Mouse (Mus musculus) gastrocnemius, adult 2 months (tissue): ENCODE results near the gene Snhg11. TPM values are rescaled to one million over a fixed set of nuclear protein-coding genes. Genes with fewer than 3 reads are reported as not detected.
"Not testable (repeated sequence)": the region's sequence is repeated elsewhere in the genome, so short reads cannot be mapped to it uniquely, and the experiment has no call there.

Experiments used
- DNase-seq: peaks from one replicate; pipeline ENCODE4 v3.0.0; 2022
- H3K27ac ChIP-seq: fragments of 200-600 bp; 2 replicates; pipeline ENCODE4 v1.8.1; 2022; ENCODE audit warnings: mild to moderate bottlenecking
- H3K4me3 ChIP-seq: fragments of 200-600 bp; 2 replicates; pipeline ENCODE4 v1.8.1; 2022; ENCODE audit warnings: mild to moderate bottlenecking, moderate library complexity
- CTCF ChIP-seq: fragments of 200-600 bp; IDR thresholded peaks from 2 replicates; pipeline ENCODE4 v1.8.1; 2022; ENCODE audit warnings: antibody characterized with exemption, mild to moderate bottlenecking, moderate library complexity
- intact Hi-C: fragments of 180-260 bp; cut with DNase I; formaldehyde crosslinking; loops from one replicate; pipeline ENCODE4 v1.15.1; 2025
- total RNA-seq, 2 experiments: library from RNA; stranded (reverse); gene quantifications; 2 replicates each; pipeline ENCODE4 v1.2.3; 2021

Snhg11 gene
- total RNA-seq, 2 experiments from 2014 or later, result 0.17 TPM; not detected in 1

GRCm38 (mm10) chr2:158376123-158376687 lies 767 bp downstream of the Snhg11 start:
- DNase-seq, result no peak
- intact Hi-C loops, result no loop called here
- no peak for TF ChIP-seq CTCF
- Histone ChIP-seq H3K4me3 (no peak overlapping the region), H3K27ac (no peak overlapping the region)

DNA sequence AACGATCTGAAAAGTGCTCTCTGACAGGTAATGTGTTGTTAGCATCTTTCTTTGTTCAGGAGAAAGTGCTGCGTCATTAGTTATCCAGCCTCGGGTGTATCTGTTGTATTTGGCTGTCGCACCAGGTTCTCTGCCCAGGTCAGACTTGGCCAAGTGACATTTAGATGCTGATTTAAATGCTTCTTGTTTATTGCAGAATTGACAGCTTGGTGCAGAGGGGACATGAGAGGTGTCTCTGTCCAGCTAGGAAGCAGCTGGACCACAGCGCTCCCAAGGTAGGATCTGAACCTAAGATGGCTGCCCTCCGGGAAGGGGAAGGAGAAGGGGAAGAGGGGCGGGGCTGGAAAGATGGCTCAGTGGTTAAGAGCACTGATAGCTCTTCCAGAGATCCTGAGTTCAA lies 1.4 kb downstream of the Snhg11 start:
- no peak overlapping the region for H3K4me3 ChIP-seq
- no peak for DNase-seq
- no peak overlapping the region for H3K27ac ChIP-seq
- intact Hi-C loops, result no loop called here
- TF ChIP-seq CTCF, result no peak

DNA sequence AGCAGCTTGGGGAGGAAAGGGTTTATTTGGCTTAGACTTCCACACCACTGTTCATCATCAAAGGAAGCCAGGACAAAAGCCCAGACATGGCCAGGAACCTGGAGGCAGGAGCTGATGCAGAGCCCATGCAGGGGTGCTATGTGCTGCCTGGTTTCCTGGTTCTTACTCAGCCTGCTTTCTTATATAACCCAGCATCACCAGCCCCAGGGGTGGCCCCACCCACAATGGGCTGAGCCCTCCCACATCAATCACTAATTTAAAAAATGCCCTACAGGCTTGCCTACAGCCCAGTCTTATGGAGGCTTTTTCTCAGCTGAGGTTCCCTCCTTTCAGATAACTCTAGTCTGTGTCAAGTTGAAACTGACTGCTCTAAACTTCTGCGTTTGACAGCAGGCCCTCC lies 2.4 kb downstream of the Snhg11 start:
- intact Hi-C loops, result no loop called here
- no peak overlapping the region for H3K4me3 ChIP-seq
- H3K27ac ChIP-seq, result no peak overlapping the region
- DNase-seq, result no peak
- no peak for TF ChIP-seq CTCF

DNA sequence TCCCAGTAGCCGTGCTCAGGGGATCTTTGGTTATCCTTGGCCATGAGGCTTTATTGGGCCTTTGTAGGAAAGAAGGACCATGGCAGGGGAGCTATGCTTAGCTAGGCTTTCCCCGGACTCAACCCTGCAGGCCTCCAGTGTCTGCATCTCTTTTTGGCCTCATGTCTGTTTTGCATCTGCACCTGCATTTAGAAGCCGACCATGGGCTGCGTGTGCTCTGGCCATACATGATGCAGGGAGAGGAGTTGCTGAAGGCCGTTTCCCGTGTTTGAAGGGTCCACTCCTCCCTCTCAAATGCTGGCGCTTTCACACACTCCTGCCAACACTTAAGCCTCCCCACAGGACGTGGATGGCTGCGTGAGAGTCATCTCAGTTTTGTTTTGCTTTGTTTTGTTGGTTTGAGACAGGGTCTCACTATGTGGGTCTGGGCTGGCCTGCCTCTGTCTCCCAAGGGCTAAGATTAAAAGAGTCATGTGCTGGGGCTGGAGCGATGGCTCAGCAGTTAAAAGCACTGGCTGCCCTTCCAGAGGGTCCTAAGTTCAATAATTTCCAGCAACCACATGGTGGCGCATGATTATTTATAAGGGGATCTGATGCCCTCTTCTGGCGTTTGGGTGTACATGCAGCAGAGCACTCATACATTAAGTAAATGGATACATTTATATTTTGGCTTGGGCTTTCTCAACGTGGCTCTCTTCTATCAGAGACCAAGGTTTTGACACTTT lies 4.1 kb downstream of the Snhg11 start:
- peak; percentile 39 for DNase-seq
- intact Hi-C loops, result no loop called here
- peak; percentile 95 for TF ChIP-seq CTCF
- Histone ChIP-seq H3K27ac (no peak overlapping the region), H3K4me3 (no peak overlapping the region)

DNA sequence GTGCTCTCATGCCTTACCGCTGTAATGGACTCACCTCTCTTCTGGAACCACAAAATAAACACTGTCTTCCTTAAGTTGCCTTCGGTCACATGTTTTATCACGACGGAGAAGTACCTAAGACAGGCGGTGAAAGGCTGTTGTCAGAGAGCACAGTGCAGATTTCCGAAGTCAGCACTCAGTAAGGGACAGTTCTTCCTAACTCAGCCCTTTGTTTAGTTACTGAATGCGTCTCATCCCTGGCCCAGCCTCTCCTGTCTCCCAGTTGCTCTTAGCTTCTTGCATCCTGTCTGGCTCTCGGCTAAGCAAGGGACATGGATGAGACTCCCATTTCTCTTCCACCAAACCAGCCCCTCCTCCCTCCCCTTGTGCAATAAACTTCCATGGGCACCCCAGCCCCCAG lies 10.6 kb downstream of the Snhg11 start:
- no peak for TF ChIP-seq CTCF
- Histone ChIP-seq H3K4me3 (no peak overlapping the region), H3K27ac (no peak overlapping the region)
- intact Hi-C loops, result no loop called here
- no peak for DNase-seq

- DNase-seq, result no peak
- intact Hi-C loops, result no loop called here
- Histone ChIP-seq H3K27ac (no peak overlapping the region), H3K4me3 (no peak overlapping the region)
- TF ChIP-seq CTCF, result no peak
Measured at GRCm38 (mm10) chr2:158389421-158389820, 14.0 kb downstream of the Snhg11 start.

GRCm38 (mm10) chr2:158396369-158396768 lies 20.9 kb downstream of the Snhg11 start:
- TF ChIP-seq CTCF, result no peak
- intact Hi-C loops, result no loop called here
- Histone ChIP-seq H3K27ac (no peak overlapping the region), H3K4me3 (no peak overlapping the region)
- no peak for DNase-seq

DNA sequence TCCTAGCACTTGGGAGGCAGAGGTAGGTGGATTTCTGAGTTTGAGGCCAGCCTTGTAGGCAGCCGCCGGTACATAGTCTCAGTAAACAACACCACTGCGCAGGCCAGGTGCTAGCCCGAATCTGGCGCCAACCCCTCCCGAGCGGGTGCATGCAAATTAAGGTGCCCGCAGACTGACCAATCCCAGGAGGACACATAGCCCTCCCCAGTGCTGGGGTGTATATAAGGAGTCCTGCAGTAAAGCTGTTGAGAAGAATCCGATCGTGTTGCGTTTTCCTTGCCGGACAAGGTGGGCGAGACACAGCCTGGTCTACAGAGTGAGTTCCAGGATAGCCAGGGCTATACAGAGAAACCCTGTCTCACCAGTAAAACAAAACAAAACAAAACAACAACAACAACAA lies 21.7 kb downstream of the Snhg11 start:
- intact Hi-C loops, result not testable (repeated sequence)
- peak; percentile 40 for DNase-seq
- peak overlapping the region; percentile 28 for H3K4me3 ChIP-seq
- H3K27ac ChIP-seq, result peak overlapping the region; percentile 28; the same call in 1 of the 2 replicates

GRCm38 (mm10) chr2:158402915-158403314 lies 27.5 kb downstream of the Snhg11 start:
- no peak for TF ChIP-seq CTCF
- no peak overlapping the region for H3K4me3 ChIP-seq
- intact Hi-C loops, result no loop called here
- DNase-seq, result no peak
- peak overlapping the region; percentile 71; the same call in 1 of the 2 replicates for H3K27ac ChIP-seq

- intact Hi-C loops, result no loop called here
- Histone ChIP-seq H3K4me3 (peak overlapping the region; percentile 92), H3K27ac (peak overlapping the region; percentile 94)
- TF ChIP-seq CTCF, result no peak
- DNase-seq, result no peak
Measured at GRCm38 (mm10) chr2:158408997-158409594, 33.7 kb downstream of the Snhg11 start.

DNA sequence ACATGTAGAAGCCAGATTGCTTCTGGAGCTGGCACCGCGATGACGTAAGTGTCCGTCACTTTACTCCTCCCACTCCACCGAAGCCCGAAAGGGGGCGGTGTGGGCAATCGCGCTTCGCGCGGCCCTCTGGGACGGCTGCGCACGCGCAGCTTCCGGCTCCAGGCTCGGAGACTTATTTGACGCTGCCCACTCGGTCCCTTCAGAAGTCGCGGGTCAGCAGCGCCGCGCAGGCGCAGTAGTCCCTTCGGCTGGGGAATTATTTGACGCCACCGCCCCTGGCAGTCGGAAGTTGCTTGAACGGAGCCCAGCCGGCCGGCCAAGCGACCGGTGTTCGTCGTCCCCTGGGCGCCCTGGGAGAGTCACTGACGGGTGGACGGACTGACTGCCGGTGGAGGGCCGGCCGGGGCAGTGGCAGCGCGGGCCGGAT lies 34.2 kb downstream of the Snhg11 start, which contains the start of gene Ralgapb:
TSS of gene Ralgapb (plus strand) at position 254 of the 427 bp plus-strand sequence.
- peak; percentile 79 for TF ChIP-seq CTCF
- peak; percentile 99 for DNase-seq
- intact Hi-C loops, result no loop called here
- Histone ChIP-seq H3K4me3 (peak within 1 kb of the TSS; percentile 92), H3K27ac (peak within 1 kb of the TSS; percentile 94)

GRCm38 (mm10) chr2:158410022-158411014 lies 34.9 kb downstream of the Snhg11 start:
- H3K27ac ChIP-seq, result peak overlapping the region; percentile 94
- TF ChIP-seq CTCF, result no peak

More at GRCm38 (mm10) chr2:158410022-158411014, 34.9 kb downstream of the Snhg11 start:
- intact Hi-C loops, result no loop called here
- peak; percentile 69 for DNase-seq
- H3K4me3 ChIP-seq, result peak overlapping the region; percentile 92
